Mouse (Mus musculus): ENCODE measurements around the gene Umodl1.

Umodl1 gene

DNA sequence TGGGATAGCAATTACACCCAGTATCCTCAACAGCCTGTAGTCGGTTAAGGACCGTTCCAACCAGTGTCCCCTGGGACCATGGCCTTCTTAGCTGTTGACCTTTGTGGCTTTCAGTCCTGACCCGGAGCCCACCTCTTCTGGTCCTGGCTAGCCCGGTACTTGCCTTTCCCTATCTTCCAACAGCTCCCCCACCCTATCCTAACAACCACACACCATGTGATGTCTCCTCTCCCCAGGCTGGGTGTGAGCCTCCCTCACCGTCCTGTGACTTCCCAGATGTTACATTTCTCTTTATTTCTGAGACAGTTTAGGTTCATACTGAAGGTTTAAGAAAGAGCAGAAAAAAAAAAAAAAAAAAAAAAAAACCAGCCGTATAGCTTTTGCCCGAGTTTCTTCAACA is 86.0 kb downstream of the Umodl1 start:
- DNase-seq: no peak

DNA sequence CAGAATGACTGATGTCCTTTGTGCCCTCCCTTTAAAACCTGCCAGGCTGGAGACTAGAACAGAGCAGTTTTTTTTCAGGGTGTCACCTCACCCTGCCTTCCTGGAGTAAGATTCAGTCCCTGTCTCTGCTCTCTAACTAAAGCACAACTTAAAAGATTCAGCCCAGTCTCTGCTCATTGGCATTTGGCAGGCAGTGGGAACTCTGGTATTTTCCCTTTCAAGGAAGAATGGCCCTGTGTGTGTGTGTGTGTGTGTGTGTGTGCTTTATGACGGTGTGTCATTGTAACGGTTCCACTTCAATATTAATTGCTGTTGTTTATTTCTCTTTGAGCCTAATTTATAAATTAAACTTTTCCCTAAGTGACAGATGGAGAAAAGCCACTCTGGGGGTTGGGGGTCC is 88.3 kb downstream of the Umodl1 start:
- no peak for DNase-seq

DNA sequence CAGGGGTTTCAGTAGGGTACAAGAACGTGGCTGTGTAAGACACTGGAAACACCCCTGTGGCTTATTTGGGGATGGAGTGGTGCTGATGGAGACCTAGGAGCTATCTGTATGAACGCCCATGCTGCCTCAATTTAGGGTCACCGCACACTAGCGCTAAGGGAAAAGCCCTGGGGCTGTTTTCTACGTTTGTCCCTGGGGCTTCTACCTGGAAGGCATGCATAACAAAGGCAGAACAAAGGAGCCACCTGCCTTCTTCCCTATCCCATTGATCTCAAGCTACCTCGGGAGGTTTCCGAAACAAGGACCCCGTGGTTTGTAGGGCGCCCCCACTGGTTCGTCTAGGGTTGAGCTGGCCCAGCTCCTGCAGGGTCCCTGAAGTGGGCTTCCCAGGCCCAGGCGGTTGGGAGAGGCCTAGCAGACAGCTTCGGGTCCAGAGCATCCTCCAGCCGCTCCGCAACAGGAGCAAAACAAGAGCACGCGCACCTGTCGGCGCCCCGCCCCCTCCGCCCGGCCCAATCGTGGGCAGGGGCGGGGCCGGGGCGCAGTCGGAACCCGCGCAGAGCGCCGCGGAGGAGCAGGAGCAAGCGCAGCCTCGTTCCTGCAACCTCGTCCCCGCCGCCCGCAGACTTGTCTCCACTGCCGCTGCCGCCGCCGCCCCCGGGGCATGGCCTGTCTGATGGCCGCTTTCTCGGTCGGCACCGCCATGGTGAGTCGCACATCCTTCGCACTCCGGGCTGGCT is 102.9 kb downstream of the Umodl1 start, which contains the start of gene Abcg1:
Gene Abcg1, plus strand, starts transcription at position 525 of the 740 bp plus-strand sequence.
- DNase-seq: peak; percentile 83 to 90

DNA sequence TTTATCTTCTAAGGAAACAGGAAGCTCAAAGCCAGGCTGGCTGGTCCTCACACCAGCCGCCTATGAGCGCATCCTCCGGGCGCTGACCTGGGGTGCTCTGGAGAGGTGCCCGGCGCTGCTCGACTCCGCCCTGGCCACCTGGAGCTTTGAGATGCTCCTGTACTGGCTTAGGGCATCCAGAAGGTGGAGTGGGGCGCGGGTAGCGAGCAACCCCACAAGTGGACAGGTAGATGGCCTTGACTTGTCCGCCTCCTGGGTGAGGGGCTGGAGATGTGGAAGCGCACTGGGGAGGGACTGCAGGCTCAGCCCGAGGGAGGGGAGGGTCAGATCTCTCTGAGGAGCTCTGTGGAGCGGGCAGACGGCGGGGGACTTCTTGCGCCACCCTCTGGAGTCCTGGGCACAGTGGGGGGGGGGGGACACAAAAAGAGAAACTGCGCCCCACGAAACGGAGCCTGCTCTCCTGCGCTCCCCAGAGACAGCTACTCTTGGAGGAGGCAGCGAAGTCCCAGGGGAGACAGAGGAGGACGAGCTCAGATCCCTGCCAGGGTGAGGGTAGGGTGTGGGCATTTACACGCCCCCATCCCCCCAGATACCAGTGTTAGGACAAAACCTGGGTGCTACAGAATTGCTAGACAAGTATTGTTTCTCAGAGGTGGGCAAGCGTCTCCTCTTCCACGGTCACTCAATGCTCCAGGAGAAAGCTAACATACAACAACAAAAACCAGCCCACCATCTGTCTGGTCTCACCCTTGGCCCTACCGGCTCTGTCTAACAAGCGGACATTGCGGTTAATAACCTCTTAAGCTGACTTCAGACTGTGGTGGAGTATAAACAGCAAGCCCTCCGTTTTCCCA is 103.7 kb downstream of the Umodl1 start:
- DNase-seq: peak; percentile 76 to 78

DNA sequence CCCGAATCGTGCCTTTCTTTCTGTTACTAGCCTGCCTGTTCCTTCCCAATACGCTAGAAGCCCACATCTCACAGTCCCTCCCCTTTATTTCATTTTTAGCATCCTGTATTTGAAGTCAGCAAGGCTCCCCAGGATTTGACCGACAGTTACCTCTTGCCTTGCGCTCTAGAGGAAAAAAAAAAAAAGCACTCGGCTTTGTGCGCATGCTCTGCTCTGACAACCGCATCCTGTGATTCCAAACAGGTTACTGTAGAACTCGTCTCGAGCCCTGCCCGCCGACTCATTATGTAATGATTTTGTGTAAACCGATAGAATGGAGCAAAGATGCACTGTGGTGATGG is 104.3 kb downstream of the Umodl1 start:
- DNase-seq: peak; percentile 79 to 85

DNA sequence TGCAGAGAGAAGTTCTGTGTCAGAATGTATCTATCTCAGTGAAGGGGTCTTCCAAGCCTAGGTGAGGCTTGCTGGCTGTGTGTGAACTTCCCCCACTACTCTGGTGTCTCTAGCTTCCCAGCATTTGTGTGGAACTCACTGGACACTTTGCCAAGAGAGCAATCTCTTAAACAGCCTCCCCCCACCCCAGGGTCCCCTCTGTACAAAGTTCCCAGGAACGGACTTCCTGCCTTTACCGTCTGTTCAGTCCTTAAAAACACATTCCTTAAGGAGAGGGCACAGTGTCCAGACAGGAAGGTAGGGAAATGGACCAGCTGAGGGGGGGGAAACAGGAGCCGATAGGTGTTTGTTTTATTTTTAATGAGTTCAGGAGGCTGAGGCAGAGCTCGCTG is 105.8 kb downstream of the Umodl1 start:
- no peak for DNase-seq

Measured in cerebellum, postnatal 36 days (tissue).